Mouse (Mus musculus) bone marrow, adult 2 months (tissue): ENCODE data around the gene Zdhhc21.

Experiments
- CTCF ChIP-seq: fragments of 200-500 bp; IDR thresholded peaks from 2 replicates; pipeline ENCODE4 v1.5.1; 2011; ENCODE audit warnings: low read length, control low read depth; ENCODE audit not compliant: control insufficient read depth, insufficient read depth
- POLR2A ChIP-seq: fragments of 200-500 bp; IDR thresholded peaks from 2 replicates; pipeline ENCODE4 v1.6.1; 2011; ENCODE audit warnings: low read depth, mild to moderate bottlenecking, control low read depth, low read length, borderline replicate concordance; ENCODE audit not compliant: control insufficient read depth

- TF ChIP-seq CTCF, result no peak
- TF ChIP-seq POLR2A, result no peak
Measured at GRCm38 (mm10) chr4:82891566-82891965, 31.8 kb upstream of the Zdhhc21 start.
